Mouse (Mus musculus) adrenal gland, adult 2 months (tissue): ENCODE data around the gene Hist1h2ae. TPM values are rescaled to one million over a fixed set of nuclear protein-coding genes. Genes with fewer than 3 reads are reported as not detected.
A peak's percentile ranks its signal among the peaks of the same experiment; 100 is the strongest.
"Not testable (repeated sequence)": the region's sequence is repeated elsewhere in the genome, so short reads cannot be mapped to it uniquely, and the experiment has no call there.

Experiments
- DNase-seq: peaks from one replicate; pipeline ENCODE4 v3.0.0; 2021
- polyA plus RNA-seq: library from polyadenylated mRNA; depleted of rRNA; stranded (reverse); fragments of >200 nt; gene quantifications from 2 replicates; pipeline ENCODE4 v1.2.3, GENCODE M21; 2012
- total RNA-seq, 2 experiments: library from RNA; stranded (reverse); gene quantifications; 2 replicates each; pipeline ENCODE4 v1.2.3; 2021

Hist1h2ae gene
- total and polyA plus RNA-seq, 3 experiments, result 0.90 to 4.9 (median 2.7) TPM

- peak; percentile 41 for DNase-seq
Observed at GRCm38 (mm10) chr13:23562699-23563462, 8.1 kb downstream of the Hist1h2ae start.

- DNase-seq, result peak; percentile 94
Observed at GRCm38 (mm10) chr13:23561883-23562659, 8.9 kb downstream of the Hist1h2ae start, which contains the start of gene Hist1h3e. Gene Hist1h3e (minus strand): TSS chr13:23562369.

GRCm38 (mm10) chr13:23561531-23561882 is 9.5 kb downstream of the Hist1h2ae start:
- DNase-seq, result not testable (repeated sequence)

GRCm38 (mm10) chr13:23560699-23561098 is 10.3 kb downstream of the Hist1h2ae start:
- not testable (repeated sequence) for DNase-seq

- no peak for DNase-seq
Observed at GRCm38 (mm10) chr13:23556906-23557305, 14.1 kb downstream of the Hist1h2ae start.

- peak; percentile 84 for DNase-seq
Observed at GRCm38 (mm10) chr13:23555839-23556416, 15.1 kb downstream of the Hist1h2ae start.

- peak; percentile 83 for DNase-seq
Observed at GRCm38 (mm10) chr13:23554925-23555838, 15.8 kb downstream of the Hist1h2ae start.

- no peak for DNase-seq
Observed at GRCm38 (mm10) chr13:23554393-23554792, 16.6 kb downstream of the Hist1h2ae start.

- DNase-seq, result no peak
Observed at GRCm38 (mm10) chr13:23552962-23553361, 18.1 kb downstream of the Hist1h2ae start, which contains the start of gene Hist1h1d. Gene Hist1h1d (plus strand): TSS chr13:23553262.

GRCm38 (mm10) chr13:23551931-23552914 is 18.8 kb downstream of the Hist1h2ae start:
- no peak for DNase-seq

- DNase-seq, result peak; percentile 89
Observed at GRCm38 (mm10) chr13:23551146-23551834, 19.7 kb downstream of the Hist1h2ae start, which contains the start of gene Hist1h4f. Gene Hist1h4f (minus strand): TSS chr13:23551648.

- no peak for DNase-seq
Observed at GRCm38 (mm10) chr13:23550761-23551145, 20.3 kb downstream of the Hist1h2ae start.

GRCm38 (mm10) chr13:23546694-23547093 is 24.3 kb downstream of the Hist1h2ae start:
- no peak for DNase-seq

GRCm38 (mm10) chr13:23544787-23545120 is 26.3 kb downstream of the Hist1h2ae start:
- peak; percentile 47 for DNase-seq

GRCm38 (mm10) chr13:23543965-23544786 is 26.8 kb downstream of the Hist1h2ae start, which contains the start of gene Hist1h3f:
Gene Hist1h3f (plus strand): TSS chr13:23544052.
- peak; percentile 86 for DNase-seq

- peak; percentile 84 for DNase-seq
Observed at GRCm38 (mm10) chr13:23542999-23543607, 27.9 kb downstream of the Hist1h2ae start, which contains the start of gene Hist1h2bh. Gene Hist1h2bh (minus strand): TSS chr13:23543392.

GRCm38 (mm10) chr13:23542225-23542980 is 28.6 kb downstream of the Hist1h2ae start:
- DNase-seq, result not testable (repeated sequence)
